Mouse (Mus musculus): ENCODE measurements around the gene Usp28. TPM values are rescaled to one million over a fixed set of nuclear protein-coding genes. Genes with fewer than 3 reads are reported as not detected.

Gene Usp28
- polyA plus RNA-seq, 1 experiment from 2014 or later, result 47.7 TPM

- H3K4me3 ChIP-seq (ENCODE audit: low read depth, low read length), result no peak overlapping the region
- H3K4me1 ChIP-seq (replicated peaks; ENCODE audit: control insufficient read depth, insufficient read depth, low read length), result peaks cover 13% of the 10 kb centered on the region; the same call in 1 of the 2 replicates
- WGBS, result 44% methylated on average over 5 of the region's 5 CpGs
- H3K4me2 ChIP-seq (ENCODE audit: low read depth, low read length, severe bottlenecking), result no peak overlapping the region
- H3K27me3 ChIP-seq (ENCODE audit: control insufficient read depth, insufficient read depth, low read length), result no peaks in the 10 kb centered on the region
- H3K9ac ChIP-seq (ENCODE audit: low read length), result no peak overlapping the region
- H3K9me3 ChIP-seq (ENCODE audit: control insufficient read depth, low read length), result no peaks in the 10 kb centered on the region
- no peak overlapping the region for H3K27ac ChIP-seq (ENCODE audit: low read depth, low read length)
- DNase-seq (ENCODE audit: low spot score) (no peak), ATAC-seq (replicated peaks; ENCODE audit: low FRiP score) (no peak)
- no peaks in the 10 kb centered on the region for H3K36me3 ChIP-seq (ENCODE audit: control insufficient read depth, insufficient read depth, low read length)
These were observed 6.5 kb downstream of the Usp28 start for GRCm38 (mm10) chr9:48991671-48992070.

- H3K36me3 ChIP-seq (ENCODE audit: control insufficient read depth, insufficient read depth, low read length), result no peaks in the 10 kb centered on the region
- no peaks in the 10 kb centered on the region for H3K9me3 ChIP-seq (ENCODE audit: control insufficient read depth, low read length)
- no peak overlapping the region for H3K27ac ChIP-seq (ENCODE audit: low read depth, low read length)
- no peak overlapping the region for H3K4me2 ChIP-seq (ENCODE audit: low read depth, low read length, severe bottlenecking)
- ATAC-seq (replicated peaks; ENCODE audit: low FRiP score), result no peak
- no peak overlapping the region for H3K4me3 ChIP-seq (ENCODE audit: low read depth, low read length)
- no peaks in the 10 kb centered on the region for H3K27me3 ChIP-seq (ENCODE audit: control insufficient read depth, insufficient read depth, low read length)
- peaks cover 2% of the 10 kb centered on the region; the same call in 1 of the 2 replicates for H3K4me1 ChIP-seq (replicated peaks; ENCODE audit: control insufficient read depth, insufficient read depth, low read length)
- H3K9ac ChIP-seq (ENCODE audit: low read length), result no peak overlapping the region
- WGBS, result 94% methylated on average over 7 of the region's 7 CpGs
- no peak for DNase-seq (ENCODE audit: low spot score)
These were observed 9.6 kb downstream of the Usp28 start for GRCm38 (mm10) chr9:48994779-48995178.

GRCm38 (mm10) chr9:48995735-48996134, 10.6 kb downstream of the Usp28 start:
- WGBS, result 96% methylated on average over 1 of the region's 1 CpGs
- ATAC-seq (replicated peaks; ENCODE audit: low FRiP score) (no peak), DNase-seq (ENCODE audit: low spot score) (no peak)
- H3K36me3 ChIP-seq (ENCODE audit: control insufficient read depth, insufficient read depth, low read length), result no peaks in the 10 kb centered on the region
- peaks cover 2% of the 10 kb centered on the region; the same call in 1 of the 2 replicates for H3K4me1 ChIP-seq (replicated peaks; ENCODE audit: control insufficient read depth, insufficient read depth, low read length)
- no peaks in the 10 kb centered on the region for H3K27me3 ChIP-seq (ENCODE audit: control insufficient read depth, insufficient read depth, low read length)
- H3K9ac ChIP-seq (ENCODE audit: low read length), result no peak overlapping the region
- no peak overlapping the region for H3K4me2 ChIP-seq (ENCODE audit: low read depth, low read length, severe bottlenecking)
- H3K27ac ChIP-seq (ENCODE audit: low read depth, low read length), result no peak overlapping the region
- H3K4me3 ChIP-seq (ENCODE audit: low read depth, low read length), result no peak overlapping the region
- no peaks in the 10 kb centered on the region for H3K9me3 ChIP-seq (ENCODE audit: control insufficient read depth, low read length)

- no peak for ATAC-seq (replicated peaks; ENCODE audit: low FRiP score)
- WGBS, result 92% methylated on average over 6 of the region's 6 CpGs
- H3K9me3 ChIP-seq (ENCODE audit: control insufficient read depth, low read length), result no peaks in the 10 kb centered on the region
- H3K27ac ChIP-seq (ENCODE audit: low read depth, low read length), result no peak overlapping the region
- no peak for DNase-seq (ENCODE audit: low spot score)
- no peaks in the 10 kb centered on the region for H3K4me1 ChIP-seq (replicated peaks; ENCODE audit: control insufficient read depth, insufficient read depth, low read length)
- no peak overlapping the region for H3K4me3 ChIP-seq (ENCODE audit: low read depth, low read length)
- no peak overlapping the region for H3K4me2 ChIP-seq (ENCODE audit: low read depth, low read length, severe bottlenecking)
- H3K36me3 ChIP-seq (ENCODE audit: control insufficient read depth, insufficient read depth, low read length), result peaks cover 6% of the 10 kb centered on the region; the same call in 1 of the 2 replicates
- no peak overlapping the region for H3K9ac ChIP-seq (ENCODE audit: low read length)
- H3K27me3 ChIP-seq (ENCODE audit: control insufficient read depth, insufficient read depth, low read length), result no peaks in the 10 kb centered on the region
These were observed 14.1 kb downstream of the Usp28 start for GRCm38 (mm10) chr9:48999256-48999655.

- H3K9me3 ChIP-seq (ENCODE audit: control insufficient read depth, low read length), result no peaks in the 10 kb centered on the region
- no peak for DNase-seq (ENCODE audit: low spot score)
- no peak overlapping the region for H3K27ac ChIP-seq (ENCODE audit: low read depth, low read length)
- no peaks in the 10 kb centered on the region for H3K4me1 ChIP-seq (replicated peaks; ENCODE audit: control insufficient read depth, insufficient read depth, low read length)
- 90% methylated on average over 7 of the region's 7 CpGs for WGBS
- H3K4me2 ChIP-seq (ENCODE audit: low read depth, low read length, severe bottlenecking), result no peak overlapping the region
- no peak overlapping the region for H3K4me3 ChIP-seq (ENCODE audit: low read depth, low read length)
- ATAC-seq (replicated peaks; ENCODE audit: low FRiP score), result no peak
- no peaks in the 10 kb centered on the region for H3K27me3 ChIP-seq (ENCODE audit: control insufficient read depth, insufficient read depth, low read length)
- no peak overlapping the region for H3K9ac ChIP-seq (ENCODE audit: low read length)
- peaks cover 21% of the 10 kb centered on the region for H3K36me3 ChIP-seq (ENCODE audit: control insufficient read depth, insufficient read depth, low read length)
These were observed 30.6 kb downstream of the Usp28 start for GRCm38 (mm10) chr9:49015824-49016223.

GRCm38 (mm10) chr9:49021289-49021688, 36.1 kb downstream of the Usp28 start:
- Histone ChIP-seq H3K9me3 (ENCODE audit: control insufficient read depth, low read length) (no peaks in the 10 kb centered on the region), H3K4me3 (ENCODE audit: low read depth, low read length) (no peak overlapping the region), H3K9ac (ENCODE audit: low read length) (no peak overlapping the region), H3K4me1 (replicated peaks; ENCODE audit: control insufficient read depth, insufficient read depth, low read length) (no peaks in the 10 kb centered on the region), H3K27me3 (ENCODE audit: control insufficient read depth, insufficient read depth, low read length) (no peaks in the 10 kb centered on the region), H3K36me3 (ENCODE audit: control insufficient read depth, insufficient read depth, low read length) (peaks cover 2% of the 10 kb centered on the region; the same call in 1 of the 2 replicates), H3K4me2 (ENCODE audit: low read depth, low read length, severe bottlenecking) (no peak overlapping the region), H3K27ac (ENCODE audit: low read depth, low read length) (no peak overlapping the region)
- WGBS, result 93% methylated on average over 5 of the region's 5 CpGs
- DNase-seq (ENCODE audit: low spot score) (no peak), ATAC-seq (replicated peaks; ENCODE audit: low FRiP score) (no peak)

- Histone ChIP-seq H3K4me3 (ENCODE audit: low read depth, low read length) (no peak overlapping the region), H3K4me1 (replicated peaks; ENCODE audit: control insufficient read depth, insufficient read depth, low read length) (no peaks in the 10 kb centered on the region), H3K36me3 (ENCODE audit: control insufficient read depth, insufficient read depth, low read length) (no peaks in the 10 kb centered on the region; the same call in 1 of the 2 replicates), H3K27ac (ENCODE audit: low read depth, low read length) (no peak overlapping the region), H3K9ac (ENCODE audit: low read length) (no peak overlapping the region), H3K4me2 (ENCODE audit: low read depth, low read length, severe bottlenecking) (no peak overlapping the region), H3K27me3 (ENCODE audit: control insufficient read depth, insufficient read depth, low read length) (no peaks in the 10 kb centered on the region), H3K9me3 (ENCODE audit: control insufficient read depth, low read length) (no peaks in the 10 kb centered on the region)
- WGBS, result 89% methylated on average over 5 of the region's 5 CpGs
- no peak for ATAC-seq (replicated peaks; ENCODE audit: low FRiP score)
- no peak for DNase-seq (ENCODE audit: low spot score)
These were observed 38.8 kb downstream of the Usp28 start for GRCm38 (mm10) chr9:49023956-49024355.

- no peak overlapping the region for H3K4me3 ChIP-seq (ENCODE audit: low read depth, low read length)
- no peak overlapping the region for H3K27ac ChIP-seq (ENCODE audit: low read depth, low read length)
- H3K4me2 ChIP-seq (ENCODE audit: low read depth, low read length, severe bottlenecking), result no peak overlapping the region
- H3K9ac ChIP-seq (ENCODE audit: low read length), result no peak overlapping the region
- no peaks in the 10 kb centered on the region for H3K4me1 ChIP-seq (replicated peaks; ENCODE audit: control insufficient read depth, insufficient read depth, low read length)
- DNase-seq (ENCODE audit: low spot score) (no peak), ATAC-seq (replicated peaks; ENCODE audit: low FRiP score) (no peak)
- no peaks in the 10 kb centered on the region; the same call in 1 of the 2 replicates for H3K36me3 ChIP-seq (ENCODE audit: control insufficient read depth, insufficient read depth, low read length)
- 90% methylated on average over 2 of the region's 2 CpGs for WGBS
- H3K27me3 ChIP-seq (ENCODE audit: control insufficient read depth, insufficient read depth, low read length), result no peaks in the 10 kb centered on the region
- no peaks in the 10 kb centered on the region for H3K9me3 ChIP-seq (ENCODE audit: control insufficient read depth, low read length)
These were observed 39.4 kb downstream of the Usp28 start for GRCm38 (mm10) chr9:49024529-49024928.

GRCm38 (mm10) chr9:49034764-49035163, 49.6 kb downstream of the Usp28 start:
- H3K4me3 ChIP-seq (ENCODE audit: low read depth, low read length), result no peak overlapping the region
- no peak overlapping the region for H3K4me2 ChIP-seq (ENCODE audit: low read depth, low read length, severe bottlenecking)
- ATAC-seq (replicated peaks; ENCODE audit: low FRiP score), result no peak
- DNase-seq (ENCODE audit: low spot score), result no peak
- H3K27me3 ChIP-seq (ENCODE audit: control insufficient read depth, insufficient read depth, low read length), result no peaks in the 10 kb centered on the region
- WGBS, result 96% methylated on average over 4 of the region's 4 CpGs
- no peaks in the 10 kb centered on the region for H3K4me1 ChIP-seq (replicated peaks; ENCODE audit: control insufficient read depth, insufficient read depth, low read length)
- H3K9me3 ChIP-seq (ENCODE audit: control insufficient read depth, low read length), result no peaks in the 10 kb centered on the region
- no peak overlapping the region for H3K27ac ChIP-seq (ENCODE audit: low read depth, low read length)
- peaks cover 3% of the 10 kb centered on the region; the same call in 1 of the 2 replicates for H3K36me3 ChIP-seq (ENCODE audit: control insufficient read depth, insufficient read depth, low read length)
- no peak overlapping the region for H3K9ac ChIP-seq (ENCODE audit: low read length)
